Mouse (Mus musculus) CD4-positive, CD25-positive, alpha-beta regulatory T cell (primary cell): ENCODE measurements around the gene Phf5a. TPM values are rescaled to one million over a fixed set of nuclear protein-coding genes. Genes with fewer than 3 reads are reported as not detected.

Source experiments
- polyA plus RNA-seq: library from polyadenylated mRNA; unstranded; fragments of 100-300 nt; shearing (Covaris generic); gene quantifications from one replicate; pipeline ENCODE4 v1.2.1, GENCODE M21; 2017

The Phf5a gene
- polyA plus RNA-seq: 90.6 TPM

DNA sequence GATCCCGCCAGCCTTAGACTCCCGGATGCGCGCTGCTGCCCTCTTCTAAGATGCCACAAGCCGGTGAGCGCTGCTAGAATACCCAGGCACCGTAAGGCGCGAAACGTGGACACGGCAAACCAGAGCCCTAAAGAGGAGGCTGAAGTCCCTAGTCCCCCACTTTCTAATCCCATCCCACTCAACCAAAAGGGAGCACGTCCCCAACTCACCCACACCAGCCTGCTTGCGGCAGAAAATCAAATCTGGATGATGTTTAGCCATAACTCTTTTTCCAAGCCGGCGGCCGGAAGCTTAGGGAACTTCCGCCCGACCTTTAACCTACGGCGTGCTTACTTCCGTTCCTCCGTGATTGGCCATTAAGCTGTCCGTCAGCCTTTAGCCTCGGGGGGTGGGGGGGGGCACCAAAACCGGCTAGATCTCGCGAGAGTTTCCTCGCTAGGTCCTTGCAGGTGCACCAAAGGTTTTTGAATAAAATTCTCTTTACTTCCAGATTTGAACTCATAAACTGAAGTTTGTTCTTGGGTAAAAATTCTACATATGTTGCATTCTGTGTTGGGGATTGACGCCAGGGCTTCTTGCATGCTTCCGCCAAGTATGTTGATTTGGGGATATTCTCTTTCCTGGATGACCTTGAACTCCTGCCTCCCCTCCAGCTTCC lies at the start of gene Phf5a:
Gene Phf5a (minus strand): TSS at position 308 of the 658 bp plus-strand sequence.

DNA sequence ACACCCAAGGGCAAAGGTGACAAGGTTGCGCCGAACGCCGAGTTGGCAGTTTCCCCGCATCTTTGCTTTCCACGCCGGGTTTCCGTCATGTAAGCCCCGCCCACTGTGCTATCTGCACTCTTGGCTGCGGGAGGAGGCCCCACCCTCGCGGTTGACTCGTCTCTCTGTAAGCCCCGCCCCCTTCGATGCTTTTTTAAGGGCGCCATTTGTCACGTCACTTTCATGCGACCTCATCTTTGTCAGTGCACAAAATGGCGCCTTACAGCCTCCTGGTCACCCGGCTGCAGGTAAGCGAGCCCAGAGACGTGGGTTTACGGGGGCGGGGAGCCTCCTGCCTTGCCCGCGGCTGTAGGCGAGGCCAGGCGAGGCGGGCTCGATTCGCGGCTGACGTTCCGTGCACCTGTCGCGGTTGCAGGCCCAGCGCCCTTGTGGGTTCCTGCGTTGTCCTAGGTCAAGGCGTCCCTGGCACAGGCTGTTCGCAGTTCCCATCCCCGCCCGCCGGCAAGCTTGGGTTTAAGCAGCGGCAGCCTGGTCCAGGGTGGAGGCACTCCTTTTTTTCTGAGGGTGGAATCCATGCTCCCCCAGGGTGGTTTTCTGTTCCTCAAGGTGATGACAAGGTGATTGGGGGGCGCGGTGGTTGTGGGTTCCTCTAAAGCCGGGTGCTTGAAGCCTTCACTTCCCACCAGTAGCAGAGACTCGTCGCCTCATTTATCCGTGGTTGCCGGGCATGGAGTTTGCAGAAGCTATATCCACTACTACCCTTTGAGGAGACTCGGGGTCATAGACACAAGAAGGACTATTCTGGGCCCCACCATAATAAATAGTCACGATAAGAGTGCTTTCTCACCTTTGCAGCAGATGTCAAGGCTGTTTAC lies 788 bp upstream of the Phf5a start, which contains the start of gene Aco2:
Gene Aco2 (plus strand): TSS at position 48 of the 875 bp plus-strand sequence.

DNA sequence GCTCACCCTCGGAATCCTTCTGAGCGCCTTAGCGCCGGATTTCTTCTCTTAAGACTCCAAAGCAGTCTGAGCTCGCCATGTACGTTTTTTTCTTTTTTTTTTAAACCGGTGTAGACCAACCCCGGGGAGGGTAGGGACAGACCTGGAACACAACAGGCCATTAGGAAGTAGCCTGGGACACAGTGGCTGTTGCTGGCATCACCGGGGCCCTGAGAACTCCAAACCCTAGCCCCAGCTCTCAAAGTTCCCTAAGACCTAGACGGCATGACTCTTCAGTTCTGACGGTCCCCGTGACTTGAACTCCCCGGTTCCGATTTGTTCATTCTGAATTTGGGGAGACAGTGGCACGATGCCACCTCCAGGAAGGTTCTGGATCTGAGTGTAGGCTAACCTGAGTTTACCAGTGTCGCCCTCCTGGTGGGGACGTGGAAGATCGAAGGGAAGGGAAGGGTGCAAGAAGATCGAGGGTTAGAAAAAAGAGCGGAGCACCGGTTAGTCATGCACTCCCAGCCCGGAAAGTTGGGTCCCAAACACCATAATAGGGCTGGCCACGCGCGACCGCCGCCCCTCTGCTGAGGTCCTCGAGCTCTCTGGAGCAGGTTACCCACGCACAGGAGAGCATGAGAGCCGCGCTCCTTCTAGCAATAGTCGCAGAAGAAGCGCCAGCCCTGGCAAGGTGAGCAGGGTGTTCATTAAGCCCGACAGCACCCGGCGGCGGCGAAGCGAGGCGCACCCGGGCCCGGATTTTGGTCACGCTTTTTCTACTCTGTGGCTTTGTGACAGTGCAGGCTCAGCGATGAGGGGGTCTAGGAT lies 13.0 kb downstream of the Phf5a start, which contains the start of gene Tob2:
Gene Tob2 (minus strand): TSS at position 280 of the 813 bp plus-strand sequence.

Other genes with a start within 250 kb of the Phf5a start
- 34.3 TPM for gene L3mbtl2, start 208.0 kb downstream of the Phf5a start, polyA plus RNA-seq
- gene Chadl, start 174.6 kb downstream of the Phf5a start, polyA plus RNA-seq: 4.7 TPM
- 6.3 TPM for gene Zc3h7b, start 126.9 kb downstream of the Phf5a start, polyA plus RNA-seq
- 75.2 TPM for gene Rangap1, start 126.4 kb downstream of the Phf5a start, polyA plus RNA-seq
- 30.7 TPM for gene Tef, start 69.5 kb downstream of the Phf5a start, polyA plus RNA-seq
- gene Tob2, start 13.1 kb downstream of the Phf5a start, polyA plus RNA-seq: 65.7 TPM
- 140 TPM for gene Aco2, start 398 bp upstream of the Phf5a start, polyA plus RNA-seq
- 51.3 TPM for gene Polr3h, start 54.3 kb upstream of the Phf5a start, polyA plus RNA-seq
- gene Csdc2, start 64.8 kb upstream of the Phf5a start, polyA plus RNA-seq: not detected
- gene Pmm1, start 89.0 kb upstream of the Phf5a start, polyA plus RNA-seq: 9.4 TPM
- gene 1700029P11Rik, start 108.6 kb upstream of the Phf5a start, polyA plus RNA-seq: not detected
- 76.9 TPM for gene Xrcc6, start 115.9 kb upstream of the Phf5a start, polyA plus RNA-seq
- gene Desi1, start 162.0 kb upstream of the Phf5a start, polyA plus RNA-seq: 33.7 TPM
- gene Snu13, start 175.7 kb upstream of the Phf5a start, polyA plus RNA-seq: 164 TPM
- gene 4930407I10Rik, start 187.2 kb upstream of the Phf5a start, polyA plus RNA-seq: not detected
- 0.04 TPM for gene Mei1, start 198.1 kb upstream of the Phf5a start, polyA plus RNA-seq